Mouse (Mus musculus) splenic B cell, adult 2 months (primary cell): ENCODE results near the gene Clmn.
"Not testable (repeated sequence)": the region's sequence is repeated elsewhere in the genome, so short reads cannot be mapped to it uniquely, and the experiment has no call there.

ENCODE experiments used
- DNase-seq: peaks from one replicate; pipeline ENCODE4 v3.0.0-alpha.2; 2011; ENCODE audit warnings: low read depth, low spot score
- H3K27me3 ChIP-seq: 2 replicates; pipeline ENCODE4 v1.6.1; 2012; ENCODE audit warnings: mild to moderate bottlenecking, low read length, moderate library complexity, mixed read lengths; ENCODE audit not compliant: control insufficient read depth, poor library complexity, insufficient read depth, severe bottlenecking
- H3K36me3 ChIP-seq: 2 replicates; pipeline ENCODE4 v1.6.1; 2012; ENCODE audit warnings: mild to moderate bottlenecking, low read length, moderate library complexity, mixed read lengths; ENCODE audit not compliant: control insufficient read depth, poor library complexity, insufficient read depth, severe bottlenecking

Clmn gene

DNA sequence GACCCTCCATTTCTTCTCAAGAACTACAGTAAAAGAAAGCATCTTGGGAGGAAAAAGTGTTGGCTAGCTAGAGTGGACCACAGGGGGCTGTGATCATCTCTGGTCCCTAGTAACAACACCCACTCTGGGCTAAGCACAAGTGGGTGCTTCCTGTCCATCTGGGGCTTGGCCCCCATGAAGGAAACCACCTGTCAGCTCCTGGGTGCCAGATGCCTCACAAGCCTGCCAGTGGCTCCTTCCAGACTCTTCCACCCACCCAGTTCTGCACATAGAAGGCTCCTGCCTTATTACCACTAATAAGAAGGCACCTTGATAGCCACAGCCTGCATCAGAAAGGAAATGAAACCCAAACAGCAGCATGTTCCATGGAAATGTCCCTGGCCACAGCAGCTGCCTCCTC, 26.4 kb downstream of the Clmn start:
- Histone ChIP-seq H3K36me3 (no peaks in the 10 kb centered on the region), H3K27me3 (no peaks in the 10 kb centered on the region)
- DNase-seq, result no peak

DNA sequence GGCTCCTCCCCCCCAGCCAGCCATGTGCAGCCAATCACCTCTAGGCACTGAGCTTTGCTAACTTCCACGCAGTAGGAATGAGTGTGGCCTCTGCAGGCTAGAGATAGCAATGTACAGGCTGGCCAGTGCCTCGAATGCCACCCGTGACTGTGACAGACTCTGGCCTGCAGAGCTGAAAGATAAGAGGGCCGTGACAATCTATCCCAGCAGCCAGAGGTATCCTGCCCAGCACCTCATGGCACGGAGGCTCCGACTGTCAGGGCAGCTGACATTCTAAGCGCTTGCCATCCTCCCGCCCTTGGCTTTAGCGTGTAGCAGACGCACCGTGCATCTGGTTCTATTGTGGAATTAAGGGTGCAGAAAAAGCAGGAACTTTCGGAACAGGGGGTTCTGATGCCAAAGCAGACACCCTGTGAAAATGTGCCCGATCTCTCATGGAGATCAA, 26.9 kb downstream of the Clmn start:
- DNase-seq, result no peak
- Histone ChIP-seq H3K36me3 (no peaks in the 10 kb centered on the region), H3K27me3 (no peaks in the 10 kb centered on the region)

DNA sequence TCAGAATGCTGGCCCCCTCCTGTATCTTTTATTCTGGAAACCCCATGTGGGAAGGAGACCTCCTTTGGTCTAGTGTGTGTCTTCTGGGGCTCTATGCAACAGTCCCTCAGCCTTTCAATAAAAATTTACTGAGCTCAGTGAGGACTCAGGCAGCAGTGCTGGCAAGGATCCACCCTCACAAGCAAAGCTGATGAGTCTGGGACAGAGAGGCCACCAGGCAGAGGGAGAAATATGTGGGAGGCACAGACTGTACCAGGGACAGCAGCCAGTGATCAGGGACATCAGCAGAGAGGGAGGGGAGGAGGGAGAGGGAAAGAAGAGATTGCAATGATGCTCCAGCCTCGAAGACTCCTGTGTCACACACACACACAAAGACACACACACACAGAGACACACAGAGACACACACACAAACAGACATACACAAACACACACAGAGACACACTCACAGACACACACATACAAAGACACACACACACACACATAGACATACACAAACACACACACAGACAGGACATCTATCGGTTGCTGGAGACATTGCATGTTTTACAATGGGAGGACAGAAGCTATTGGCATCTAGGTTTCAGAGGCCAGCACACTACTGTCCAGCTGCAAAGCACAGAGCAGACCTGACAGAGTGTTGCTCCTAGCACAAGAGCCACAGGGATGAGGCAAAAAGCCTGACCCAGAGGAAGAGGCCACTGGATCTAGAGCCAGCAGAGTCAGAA, 27.6 kb downstream of the Clmn start:
- DNase-seq, result no peak
- H3K27me3 ChIP-seq, result no peaks in the 10 kb centered on the region

DNA sequence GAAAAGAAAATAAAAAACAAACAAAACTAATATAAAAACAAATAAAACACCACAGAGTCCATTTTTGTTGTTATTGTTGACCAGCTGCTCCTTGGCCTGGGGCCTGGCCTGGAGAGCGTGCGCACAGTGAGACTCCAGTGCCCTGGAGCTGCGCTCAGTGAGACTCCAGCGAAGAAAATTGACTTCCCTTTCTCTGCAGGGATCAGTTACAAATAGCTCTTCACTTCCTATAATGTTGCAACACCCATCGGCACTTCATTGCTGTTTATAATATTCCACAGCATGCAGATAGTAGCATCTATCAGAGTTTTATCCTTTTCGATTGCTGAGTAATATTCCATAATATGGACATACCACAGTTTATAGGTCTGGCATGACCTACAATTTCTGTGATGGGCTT, 28.6 kb downstream of the Clmn start:
- Histone ChIP-seq H3K27me3 (no peaks in the 10 kb centered on the region), H3K36me3 (no peaks in the 10 kb centered on the region)
- DNase-seq, result no peak

More for the DNA sequence above, 27.6 kb downstream of the Clmn start:
- H3K36me3 ChIP-seq, result no peaks in the 10 kb centered on the region

DNA sequence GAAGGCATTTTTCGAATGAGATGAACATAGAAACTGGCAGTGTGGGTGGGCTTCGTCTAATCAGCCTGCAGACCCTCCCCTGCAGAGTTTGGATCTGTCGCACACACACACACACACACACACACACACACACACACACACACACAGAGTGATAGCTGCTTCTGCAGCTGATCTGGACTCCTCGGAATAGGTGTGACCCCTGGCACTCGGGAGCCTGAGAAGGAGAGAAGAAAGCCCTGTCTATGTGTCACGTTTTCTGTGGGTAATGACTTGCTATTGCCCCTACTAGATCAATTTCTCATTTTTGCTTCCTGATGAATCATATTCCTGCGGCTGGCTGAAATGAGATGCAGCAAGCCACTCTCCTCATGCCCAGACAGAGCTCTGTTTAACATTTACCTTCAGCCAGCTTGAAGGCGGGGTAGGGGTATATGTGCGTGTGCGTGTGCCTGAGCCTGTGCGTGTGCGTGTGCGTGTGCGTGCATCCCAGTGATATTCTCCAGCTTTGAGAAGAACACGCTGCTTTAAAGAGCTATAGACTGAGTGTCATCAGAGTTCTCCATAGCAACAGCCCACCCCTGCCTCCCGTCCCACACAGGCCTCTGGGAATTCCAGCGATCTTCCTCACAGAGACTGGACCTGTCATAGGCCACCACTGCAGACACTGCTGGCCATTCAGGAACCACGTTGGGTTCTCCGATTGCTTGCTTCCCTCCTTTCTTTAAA, 29.3 kb downstream of the Clmn start:
- DNase-seq, result no peak
- Histone ChIP-seq H3K36me3 (no peaks in the 10 kb centered on the region), H3K27me3 (no peaks in the 10 kb centered on the region)

DNA sequence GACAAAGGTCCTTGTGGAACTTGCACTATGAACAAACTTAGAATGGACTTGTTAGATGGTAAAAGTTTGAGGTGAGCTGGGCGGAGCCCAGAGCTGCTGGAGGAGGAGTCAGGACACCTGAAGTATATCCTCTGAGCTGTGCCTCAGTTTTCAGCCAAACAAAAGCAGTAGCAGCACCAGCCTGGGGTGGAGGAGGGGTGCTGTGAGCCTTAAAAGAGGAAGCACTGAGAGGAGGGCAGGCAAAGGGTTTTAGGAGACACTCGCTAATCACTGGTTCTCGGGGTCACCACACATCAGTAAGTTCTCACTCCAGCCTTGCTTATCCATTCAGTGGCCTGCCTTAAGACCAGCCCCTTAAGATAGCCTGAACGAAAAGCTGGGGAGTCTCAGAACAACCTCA, 30.1 kb downstream of the Clmn start:
- no peaks in the 10 kb centered on the region for H3K27me3 ChIP-seq
- DNase-seq, result no peak
- no peaks in the 10 kb centered on the region for H3K36me3 ChIP-seq

DNA sequence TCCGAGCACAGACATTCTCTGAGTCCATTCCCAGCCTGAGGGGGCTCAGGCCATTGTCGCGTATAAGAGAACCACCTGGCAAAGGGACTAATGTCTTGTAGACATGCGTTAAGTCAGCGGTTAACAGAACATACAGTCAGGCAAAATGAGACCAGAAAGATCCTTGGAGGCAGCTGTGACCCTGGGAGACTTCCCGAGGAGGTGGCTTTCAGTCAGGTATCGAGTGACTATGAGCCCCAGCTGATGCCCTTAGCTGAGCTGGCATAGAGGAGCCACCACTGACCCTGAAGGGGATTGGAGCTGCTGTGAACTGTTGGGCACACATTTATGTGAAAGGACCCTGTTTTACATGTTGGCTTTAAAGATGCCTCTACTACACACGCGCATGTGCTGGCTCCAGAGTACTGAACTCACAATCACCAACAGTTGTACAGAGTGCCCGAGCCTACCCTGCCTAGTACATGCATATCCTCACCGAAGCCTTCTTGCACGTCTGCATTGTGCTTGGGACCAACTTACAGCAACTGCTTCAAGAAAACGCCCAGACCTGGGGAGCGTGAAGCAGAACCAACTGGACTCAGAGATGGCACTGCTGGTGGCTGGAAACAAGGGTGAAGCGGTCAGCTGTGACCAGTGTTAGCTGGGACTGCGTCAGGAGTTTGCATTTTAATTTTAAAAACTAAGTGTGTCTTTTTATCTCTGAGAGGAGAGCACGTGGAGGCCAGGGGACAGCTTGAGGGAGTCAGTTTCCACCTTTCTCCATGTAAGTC, 34.0 kb downstream of the Clmn start:
- no peaks in the 10 kb centered on the region for H3K36me3 ChIP-seq
- no peak for DNase-seq
- H3K27me3 ChIP-seq, result no peaks in the 10 kb centered on the region

DNA sequence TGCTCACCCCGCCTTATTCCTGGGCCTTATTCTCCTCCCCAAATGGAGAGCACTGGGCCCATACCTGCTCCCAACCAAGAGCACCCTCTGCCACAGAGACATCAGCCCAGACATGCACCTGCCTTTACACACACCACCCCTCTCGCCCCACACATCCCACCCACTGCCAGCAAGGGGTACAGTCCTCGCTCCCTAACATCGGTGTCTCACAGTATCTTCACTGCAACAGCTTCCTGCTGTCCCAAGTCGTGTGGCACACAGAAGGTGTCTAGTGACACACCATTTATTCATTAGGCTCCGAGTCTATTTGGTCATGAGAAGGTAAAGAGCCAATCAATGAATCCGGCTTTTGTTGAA, 34.6 kb downstream of the Clmn start:
- Histone ChIP-seq H3K27me3 (no peaks in the 10 kb centered on the region), H3K36me3 (no peaks in the 10 kb centered on the region)
- no peak for DNase-seq

DNA sequence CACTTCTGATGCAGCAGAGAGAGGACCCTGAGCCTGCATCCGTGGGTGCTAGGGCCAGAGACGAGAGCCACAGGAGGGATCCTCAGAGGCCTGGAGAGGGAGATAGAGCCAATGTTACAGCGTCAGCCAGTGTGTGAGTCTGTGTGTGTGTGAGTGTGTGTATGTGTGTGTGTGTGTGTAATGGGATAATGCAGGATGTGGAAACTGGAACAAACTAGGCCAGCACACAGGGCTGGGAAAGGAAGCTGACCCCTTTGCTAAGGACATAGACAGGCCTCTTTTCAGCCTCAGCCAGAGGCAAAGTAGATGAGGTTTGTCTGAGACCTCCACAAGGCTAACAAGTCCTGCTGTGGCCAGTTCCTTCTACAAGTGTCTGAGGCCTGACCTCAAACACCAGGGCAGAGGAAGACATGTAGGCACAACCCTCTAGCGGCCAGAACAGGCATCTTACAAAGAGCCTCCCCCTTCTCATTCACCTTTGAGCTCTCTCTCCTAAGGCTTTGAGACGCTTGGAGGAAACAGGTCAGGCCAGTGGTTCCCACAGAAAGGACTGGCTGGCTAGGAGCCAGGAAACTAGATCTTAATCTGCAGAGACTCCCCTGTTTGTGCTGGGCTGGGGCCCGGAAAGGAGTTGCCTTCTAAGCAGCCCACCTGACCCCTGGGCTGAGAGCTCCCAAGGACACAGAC, 35.1 kb downstream of the Clmn start:
- peak; percentile 12 for DNase-seq
- Histone ChIP-seq H3K36me3 (no peaks in the 10 kb centered on the region), H3K27me3 (no peaks in the 10 kb centered on the region)

DNA sequence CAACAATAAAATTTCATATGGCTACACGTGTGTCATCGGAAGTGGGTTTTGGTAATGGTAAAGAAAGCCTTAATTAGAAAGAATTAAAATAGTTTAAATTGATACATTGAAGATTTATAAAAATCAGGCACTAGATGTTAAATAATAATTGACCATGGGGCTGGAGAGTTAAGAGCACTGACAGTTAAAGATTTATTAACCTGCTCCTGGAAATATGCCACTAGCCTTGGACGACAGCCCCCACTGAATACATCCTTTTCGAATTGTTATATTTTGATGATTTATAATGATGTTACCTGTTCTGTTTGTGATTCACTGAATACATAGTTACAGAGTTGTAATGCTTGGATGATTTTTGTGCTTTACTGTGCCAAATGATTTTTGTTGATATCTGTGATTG, 35.9 kb downstream of the Clmn start:
- not testable (repeated sequence) for H3K27me3 ChIP-seq, DNase-seq, H3K36me3 ChIP-seq

DNA sequence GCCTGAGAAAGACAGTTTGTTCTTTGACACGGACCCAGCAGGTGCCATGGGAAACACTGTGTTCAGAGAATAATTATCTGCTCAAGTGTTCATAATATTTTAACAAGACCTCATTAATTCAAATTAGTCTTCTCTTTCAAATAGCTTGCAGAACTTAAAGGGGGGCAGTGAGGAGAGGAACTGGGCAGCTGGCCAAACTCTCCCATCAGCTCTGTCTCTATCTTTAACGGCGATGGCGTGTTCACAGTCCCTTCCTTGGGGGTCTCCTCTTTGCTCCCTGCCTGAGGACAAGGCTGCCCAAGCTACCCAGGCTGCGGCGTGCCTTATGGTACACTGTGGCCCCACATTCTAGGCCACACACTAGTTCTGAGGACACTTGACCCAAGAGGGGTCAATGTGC, 37.2 kb downstream of the Clmn start:
- no peaks in the 10 kb centered on the region for H3K36me3 ChIP-seq
- no peak for DNase-seq
- H3K27me3 ChIP-seq, result no peaks in the 10 kb centered on the region

DNA sequence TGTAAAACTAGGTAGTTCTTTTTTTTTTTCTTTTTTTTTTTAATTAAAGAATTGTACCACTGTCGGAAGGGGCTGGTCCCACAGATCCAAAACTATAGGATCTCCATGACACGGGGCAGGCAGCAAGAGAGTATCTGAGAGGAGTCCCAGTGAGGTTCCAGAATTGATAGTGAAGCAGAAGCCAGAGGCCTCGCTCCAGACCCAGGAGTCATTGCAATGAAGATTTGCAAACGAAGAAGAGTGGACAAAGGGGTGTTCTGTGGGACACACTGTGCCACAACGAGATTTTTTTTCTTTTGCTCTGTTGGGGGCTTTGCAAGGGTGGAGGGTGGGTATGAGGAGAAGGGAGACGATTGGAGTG, 40.0 kb downstream of the Clmn start:
- Histone ChIP-seq H3K27me3 (no peaks in the 10 kb centered on the region), H3K36me3 (no peaks in the 10 kb centered on the region)
- no peak for DNase-seq

DNA sequence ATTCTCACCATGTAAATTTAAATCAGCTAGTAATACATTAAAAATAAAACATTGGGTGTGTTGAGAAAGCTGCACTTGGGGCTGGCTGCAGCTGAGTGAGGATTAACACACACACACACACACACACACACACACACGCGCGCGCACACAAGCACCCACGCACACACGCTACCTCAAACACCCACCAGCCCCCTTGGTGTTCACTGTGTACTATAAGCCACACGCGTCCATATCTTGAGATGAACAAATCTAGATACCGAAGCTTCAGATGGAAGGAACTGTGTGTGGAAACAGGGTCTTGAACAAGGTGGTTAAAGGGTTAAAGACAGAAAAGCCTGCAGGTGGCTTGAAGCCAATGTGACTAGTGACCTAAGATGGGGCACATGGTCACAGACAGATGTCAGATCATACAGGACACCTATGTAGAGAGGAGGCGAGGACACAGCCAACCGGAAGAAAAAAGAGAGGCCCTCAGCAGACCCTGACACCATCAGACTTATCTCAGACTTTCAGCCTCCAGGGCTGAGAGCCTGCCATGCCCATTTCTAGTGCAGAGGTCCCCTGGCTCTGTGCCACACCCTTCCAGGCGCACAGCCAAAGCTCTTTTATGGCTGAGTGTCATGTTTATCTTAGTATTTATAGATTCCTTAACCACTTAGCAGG, 40.5 kb downstream of the Clmn start:
- no peaks in the 10 kb centered on the region for H3K36me3 ChIP-seq
- H3K27me3 ChIP-seq, result no peaks in the 10 kb centered on the region
- no peak for DNase-seq

DNA sequence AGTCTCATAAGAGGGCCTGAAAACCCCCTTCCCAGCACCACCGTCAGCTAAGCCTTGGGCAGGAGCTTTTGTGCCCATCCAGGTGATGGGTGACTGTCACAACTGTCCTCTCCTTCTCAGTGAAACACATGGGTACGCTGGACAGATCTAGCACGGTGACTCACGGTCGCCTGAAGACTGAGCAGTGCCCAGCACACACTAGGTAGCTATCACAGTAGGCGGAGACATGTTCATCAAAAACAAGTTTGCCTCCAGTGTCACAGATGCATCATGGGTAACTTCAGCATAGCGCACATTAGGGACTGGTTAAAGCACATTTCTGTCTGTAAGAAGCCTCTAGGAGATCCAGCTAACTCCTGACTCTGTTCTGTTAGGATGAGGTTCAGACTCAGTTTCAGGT, 41.2 kb downstream of the Clmn start:
- DNase-seq, result no peak
- Histone ChIP-seq H3K27me3 (no peaks in the 10 kb centered on the region), H3K36me3 (no peaks in the 10 kb centered on the region)
